Mouse (Mus musculus) thymus, adult 2 months (tissue): ENCODE measurements around the gene Gorasp1.

Experiments used
- CTCF ChIP-seq: fragments of 200-500 bp; IDR thresholded peaks from 2 replicates; pipeline ENCODE4 v1.5.1; 2012; ENCODE audit warnings: mild to moderate bottlenecking, control low read depth, low read length, moderate library complexity, borderline replicate concordance; ENCODE audit not compliant: control insufficient read depth, poor library complexity, insufficient read depth; ENCODE audit errors: extremely low read depth
- POLR2A ChIP-seq: fragments of 200-500 bp; IDR thresholded peaks from 2 replicates; pipeline ENCODE4 v1.6.1; 2012; ENCODE audit warnings: mild to moderate bottlenecking, low read length, control low read depth, moderate library complexity; ENCODE audit not compliant: control insufficient read depth, poor library complexity, insufficient read depth; ENCODE audit errors: extremely low read depth

DNA sequence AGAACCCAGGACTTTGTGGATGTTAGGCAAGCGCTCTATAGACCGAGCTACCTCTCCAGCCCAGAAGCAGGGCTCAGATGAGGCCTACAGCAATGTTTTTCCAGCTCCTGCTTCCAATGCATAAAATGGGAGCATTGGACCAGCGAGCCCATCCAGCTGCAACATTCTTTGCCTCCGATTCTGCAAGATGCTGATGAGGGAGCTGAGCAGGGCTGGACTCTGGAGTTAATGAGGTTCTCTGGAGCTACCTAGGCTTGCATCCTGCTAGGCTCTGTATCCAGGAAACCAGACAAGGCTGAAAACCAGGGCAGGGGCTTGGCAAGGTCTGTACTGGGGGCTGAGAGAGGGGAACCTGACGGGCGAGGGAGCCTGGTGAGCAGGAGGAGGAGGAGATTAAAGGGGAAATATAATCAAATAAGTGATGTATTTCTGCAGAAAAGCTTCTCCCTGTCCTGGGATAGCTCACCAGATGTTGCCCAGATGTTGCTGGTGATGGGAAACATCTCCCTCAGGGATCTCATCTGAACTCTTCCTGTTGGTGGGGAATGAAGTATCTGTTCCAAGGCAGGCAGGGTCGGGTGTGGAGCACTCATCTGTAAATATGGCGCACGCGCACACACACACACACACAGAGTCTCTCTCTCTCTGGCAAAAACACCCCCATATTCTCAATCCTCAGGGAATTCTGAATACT is 48.7 kb upstream of the Gorasp1 start:
- TF ChIP-seq CTCF (no peak), POLR2A (no peak)
